Mouse (Mus musculus) natural killer cell, adult 2 months (primary cell): ENCODE results near the gene Plxdc2.

Source experiments
- DNase-seq, 2 experiments: peaks; one replicate each; pipeline ENCODE4 v3.0.0; 2022; ENCODE audit warnings: low spot score in 2 of 2

Gene Plxdc2

DNA sequence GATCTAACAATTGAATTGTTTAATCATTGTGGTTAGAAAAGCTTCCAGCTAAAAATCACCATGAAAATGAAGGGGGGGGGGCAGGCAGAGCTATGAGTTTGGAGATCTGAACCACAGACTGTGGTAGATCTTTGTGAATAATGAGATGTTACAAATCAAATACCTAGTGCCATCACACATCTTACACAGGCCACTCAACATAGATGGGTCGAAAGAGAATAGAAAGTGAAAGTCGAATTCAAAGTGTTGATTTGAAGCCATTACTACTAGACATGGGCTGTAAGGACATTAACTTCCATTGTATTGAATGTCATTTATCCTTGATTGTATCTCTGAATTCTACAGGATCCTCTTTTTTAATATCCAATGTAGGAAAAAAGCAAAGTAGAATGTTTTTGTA lies 212.2 kb downstream of the Plxdc2 start:
- DNase-seq = no peak

DNA sequence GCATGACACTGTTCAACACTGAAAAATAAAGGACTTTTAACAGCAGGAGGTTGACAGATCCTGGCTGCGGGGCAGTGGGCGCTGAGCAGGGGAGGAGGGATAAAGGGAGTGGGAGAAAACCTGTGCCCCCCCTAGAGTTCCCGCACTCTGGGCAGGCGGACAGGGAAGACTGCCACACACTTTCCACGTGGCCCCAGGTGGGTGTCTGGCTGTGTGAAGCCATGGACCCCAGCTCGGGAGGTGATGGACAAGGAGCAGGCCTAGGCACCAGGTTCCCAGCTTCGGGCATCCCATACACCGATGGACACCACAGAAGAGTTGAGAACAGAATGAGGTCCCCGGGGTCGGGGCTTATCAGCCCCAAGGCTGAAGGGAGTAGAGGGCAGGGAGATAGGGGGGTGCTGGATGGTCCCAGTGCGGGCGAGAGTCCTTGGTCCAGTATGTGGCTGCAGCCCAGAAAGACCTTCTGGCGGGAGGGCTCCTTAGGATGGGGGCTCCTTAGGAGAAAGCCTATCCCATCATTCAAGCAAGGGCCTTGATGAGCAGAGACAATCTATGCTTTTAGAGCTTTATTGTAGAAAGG lies 215.2 kb downstream of the Plxdc2 start:
- DNase-seq = no peak

DNA sequence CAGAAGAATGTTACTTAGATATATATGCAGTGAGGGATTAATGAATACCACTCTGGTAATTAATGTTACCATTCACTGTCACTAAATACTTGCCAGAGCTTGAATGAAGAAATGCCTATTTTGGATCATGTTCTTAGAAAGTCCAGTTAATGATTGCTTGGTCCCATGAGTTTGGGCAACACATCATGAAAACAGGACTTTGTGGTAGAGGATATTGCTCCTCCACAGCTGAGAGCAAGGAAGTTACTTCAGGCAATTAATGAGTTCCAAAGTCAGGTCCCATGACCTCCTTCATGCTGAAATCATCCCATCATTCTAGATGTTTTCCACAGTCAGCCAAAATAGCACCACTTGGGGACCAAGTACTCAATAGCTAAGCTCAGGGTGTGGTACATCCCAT lies 220.5 kb downstream of the Plxdc2 start:
- DNase-seq = no peak

DNA sequence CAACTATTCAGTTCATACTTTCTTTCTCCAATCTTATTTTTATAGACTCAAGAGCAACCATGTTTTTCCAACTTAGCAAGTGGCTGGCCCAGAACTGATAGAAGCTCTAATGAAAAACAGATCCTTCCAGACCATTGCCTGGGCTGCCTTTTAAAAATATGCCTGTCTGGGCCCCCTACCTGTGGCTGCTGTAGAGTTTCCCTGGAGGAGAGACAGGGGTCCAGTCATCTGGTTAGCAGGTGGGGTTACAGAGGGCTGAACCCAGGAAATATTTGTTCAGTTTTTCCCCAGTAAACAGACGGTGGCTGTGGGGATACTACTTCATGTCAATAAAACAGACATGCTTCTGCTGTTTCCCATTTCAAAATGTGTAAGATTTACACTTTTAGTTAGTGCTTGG lies 222.0 kb downstream of the Plxdc2 start:
- DNase-seq = no peak

DNA sequence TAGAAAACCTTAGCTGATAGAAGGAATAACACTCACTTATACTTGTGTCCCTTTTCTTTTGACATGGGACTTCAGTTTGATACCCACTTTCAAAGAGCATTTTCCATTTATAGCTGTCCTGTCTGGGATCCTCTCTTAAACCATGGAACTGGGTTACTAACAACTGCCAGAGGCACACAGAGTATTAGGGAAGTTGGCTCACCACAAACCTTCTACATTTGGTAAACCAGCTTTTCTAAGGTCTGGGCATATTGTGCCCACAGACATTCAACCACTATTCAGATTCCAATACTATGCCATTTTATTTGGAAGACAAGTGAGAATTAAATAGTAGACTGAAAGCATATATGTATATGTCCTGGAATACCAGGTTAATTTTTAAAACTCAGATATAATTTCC lies 232.4 kb downstream of the Plxdc2 start:
- DNase-seq = no peak

DNA sequence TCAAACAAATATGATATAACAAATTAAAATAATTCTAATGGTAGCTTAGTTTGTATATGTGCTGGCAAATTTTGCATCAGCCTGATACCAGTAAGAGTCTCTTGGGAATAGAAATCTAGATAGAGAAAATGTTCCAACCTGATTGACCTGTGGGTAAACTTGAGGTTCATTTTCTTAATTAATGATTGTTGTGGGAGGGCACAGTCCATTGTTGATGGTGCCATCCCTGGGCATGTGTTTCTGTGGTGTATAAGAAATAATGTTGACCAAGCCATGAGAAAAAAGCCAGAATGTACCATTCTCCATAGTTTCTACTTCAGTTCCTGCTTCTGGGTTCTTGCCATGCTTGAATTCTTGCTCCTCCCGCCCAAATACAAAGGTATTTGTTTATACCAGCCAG lies 239.3 kb downstream of the Plxdc2 start:
- no peak for DNase-seq

DNA sequence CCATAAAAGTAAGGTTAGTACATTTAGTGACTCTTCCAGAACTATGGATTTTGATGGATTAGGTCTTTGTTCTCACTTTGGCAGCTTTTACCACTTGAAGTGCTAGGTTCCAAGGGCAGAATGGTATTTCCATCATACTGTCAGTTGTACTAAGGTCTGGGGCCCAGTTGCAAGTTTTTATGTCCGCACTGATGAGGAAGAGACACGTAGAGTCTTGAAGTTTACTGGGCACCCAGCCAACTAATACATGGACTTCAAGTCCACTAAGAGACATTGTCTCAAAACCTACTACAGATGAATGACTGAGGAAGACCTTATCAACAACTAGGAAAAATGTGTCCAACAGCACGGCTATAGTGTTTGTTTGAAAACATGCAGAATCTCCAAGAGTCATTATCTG lies 242.1 kb downstream of the Plxdc2 start:
- no peak for DNase-seq

DNA sequence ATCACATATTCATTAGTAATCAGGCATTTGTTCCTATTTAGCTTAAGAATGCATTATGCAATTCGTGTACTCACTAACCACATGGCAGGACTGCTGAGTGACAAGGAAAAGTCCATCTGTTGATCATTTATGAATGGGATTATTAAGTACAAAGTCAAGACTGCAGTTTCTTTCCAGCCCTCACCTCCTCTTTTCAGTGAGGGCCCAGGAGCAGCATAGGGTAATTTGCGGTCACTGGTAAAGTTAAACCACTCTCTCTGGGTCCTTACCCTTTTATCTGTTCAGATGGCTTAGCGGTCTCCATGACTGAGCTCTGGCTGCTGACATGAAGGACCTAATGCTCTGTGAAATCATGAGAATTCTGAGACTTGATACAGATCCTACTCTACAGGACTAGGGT lies 248.2 kb downstream of the Plxdc2 start:
- DNase-seq = no peak

DNA sequence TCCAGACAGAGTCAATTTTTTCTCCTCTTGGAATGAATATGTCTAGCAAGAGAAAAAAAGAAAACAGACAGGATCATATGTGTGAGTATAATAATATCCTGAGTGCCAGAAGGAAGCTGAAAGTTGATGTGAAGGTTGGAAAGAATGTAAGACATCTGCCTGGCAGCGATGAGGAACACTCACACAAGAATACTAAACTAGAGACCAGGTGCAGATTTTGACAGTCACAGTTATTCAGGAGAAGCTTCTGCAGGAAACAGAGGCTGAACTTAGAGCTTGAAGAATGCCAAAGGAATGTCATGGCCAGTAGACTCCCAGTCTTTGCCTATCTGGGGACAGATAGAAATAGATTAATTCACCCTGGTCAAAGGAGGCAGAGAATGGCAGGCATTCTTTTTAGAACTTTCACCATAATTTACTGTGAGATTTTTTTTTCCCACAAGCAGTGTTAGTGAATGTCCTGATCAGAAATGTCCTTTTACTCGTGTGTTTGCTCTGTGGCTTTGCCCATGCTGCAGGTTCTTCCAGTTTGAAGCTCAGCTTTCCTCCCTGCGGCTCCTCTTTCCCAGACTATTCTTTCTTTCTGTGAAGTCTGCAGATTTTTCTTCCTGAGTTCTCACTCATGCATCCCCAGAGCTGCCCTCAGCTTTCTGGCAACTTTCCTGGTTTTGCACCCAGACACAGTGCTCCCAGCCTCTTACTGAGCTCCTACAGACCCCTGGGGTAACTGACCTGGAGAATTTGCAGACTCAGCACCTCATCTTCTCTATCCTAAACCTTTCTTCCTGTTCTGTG lies 251.9 kb downstream of the Plxdc2 start:
- no peak for DNase-seq

DNA sequence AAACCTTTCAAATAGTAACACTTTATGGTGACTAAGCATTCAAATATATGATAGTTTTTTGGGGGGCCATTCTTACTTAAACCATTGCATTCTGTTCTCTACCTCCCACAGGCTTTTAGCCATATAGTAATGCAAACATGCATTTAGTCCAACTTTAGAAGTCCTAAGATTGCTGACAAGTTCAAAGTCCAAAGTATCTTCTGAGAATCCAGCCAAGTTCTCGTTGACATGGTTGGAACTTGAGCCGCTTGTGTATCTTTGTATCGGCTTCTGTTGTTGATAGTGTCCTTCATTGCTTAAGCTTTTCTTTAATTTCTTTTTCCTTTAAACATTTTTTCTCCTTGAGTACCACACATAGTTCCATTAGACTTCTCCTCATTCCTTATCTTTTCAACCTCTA lies 286.0 kb downstream of the Plxdc2 start:
- no peak for DNase-seq

DNA sequence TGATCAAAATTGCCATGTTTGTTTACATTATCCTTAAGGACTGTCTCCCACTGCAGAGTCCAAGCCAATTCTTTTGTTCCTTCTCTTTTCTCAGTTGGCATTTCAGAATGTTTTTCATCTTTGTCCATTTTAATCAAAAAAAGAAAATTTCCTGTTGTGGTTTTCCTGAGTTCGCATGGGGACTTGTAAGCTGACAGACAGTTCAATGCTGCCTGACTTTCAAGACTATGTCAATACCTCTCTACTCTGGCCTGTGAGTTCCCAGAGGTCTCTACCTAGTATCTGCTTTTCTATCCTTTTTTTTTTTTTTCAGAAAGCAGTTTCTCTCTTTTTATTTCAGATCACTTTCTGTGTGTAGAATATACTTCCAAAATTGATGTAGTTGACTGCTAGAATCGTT lies 295.6 kb downstream of the Plxdc2 start:
- DNase-seq = no peak

DNA sequence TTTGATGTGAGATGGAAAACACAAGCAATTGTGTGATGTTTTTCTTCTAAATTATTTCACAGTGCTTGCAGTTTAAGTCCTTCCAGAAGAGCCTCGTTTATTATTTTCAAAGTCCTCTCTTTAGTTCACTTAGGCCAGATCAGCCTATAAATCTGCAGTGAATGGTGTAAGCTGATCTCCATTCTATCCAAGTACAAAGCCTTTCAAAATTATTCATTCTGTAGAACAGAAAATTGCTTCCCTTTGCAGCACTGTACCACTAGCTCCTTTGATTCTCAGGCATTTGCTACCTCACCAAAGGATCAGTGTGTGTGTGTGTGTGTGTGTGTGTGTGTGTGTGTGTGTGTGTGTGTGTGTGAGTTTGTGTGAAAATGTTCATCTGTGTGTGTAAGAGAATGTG lies 308.4 kb downstream of the Plxdc2 start:
- no peak for DNase-seq

DNA sequence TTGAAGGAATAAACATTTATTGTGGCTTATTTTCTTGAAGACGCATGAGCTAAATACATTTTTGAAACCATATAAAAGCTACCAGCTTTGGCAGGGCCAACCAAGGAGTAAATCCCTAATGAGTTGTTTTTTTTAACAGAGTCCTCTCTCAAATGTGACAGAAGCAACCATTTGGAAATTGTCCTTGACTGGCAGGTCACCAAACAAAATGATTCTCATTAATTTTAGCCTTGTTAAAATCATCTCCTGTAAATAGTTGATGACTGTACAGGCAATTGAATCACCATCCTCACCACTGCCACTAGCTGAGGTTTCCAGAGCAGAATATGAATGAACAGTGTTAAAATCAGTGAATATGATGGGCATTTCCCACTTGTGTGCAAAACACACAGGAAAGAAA lies 312.3 kb downstream of the Plxdc2 start:
- no peak for DNase-seq

DNA sequence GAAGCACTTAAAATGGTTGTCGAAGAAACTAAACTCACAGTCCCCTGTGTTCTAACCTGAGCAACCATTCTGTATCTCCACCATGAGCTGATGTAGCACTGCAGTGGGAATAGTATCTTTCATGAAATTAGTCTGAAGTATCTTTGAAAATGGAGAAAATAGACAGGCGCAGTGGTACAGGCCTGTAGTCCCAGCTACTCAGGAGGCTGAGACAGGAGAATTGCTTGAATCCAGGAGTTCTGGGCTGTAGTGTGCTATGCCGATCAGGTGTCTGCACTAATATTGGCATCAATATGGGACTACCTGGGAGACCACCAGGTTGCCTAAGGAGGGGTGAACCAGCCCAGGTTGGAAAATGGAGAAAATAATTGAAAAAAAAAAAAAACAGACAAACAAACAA lies 326.8 kb downstream of the Plxdc2 start:
- no peak for DNase-seq

DNA sequence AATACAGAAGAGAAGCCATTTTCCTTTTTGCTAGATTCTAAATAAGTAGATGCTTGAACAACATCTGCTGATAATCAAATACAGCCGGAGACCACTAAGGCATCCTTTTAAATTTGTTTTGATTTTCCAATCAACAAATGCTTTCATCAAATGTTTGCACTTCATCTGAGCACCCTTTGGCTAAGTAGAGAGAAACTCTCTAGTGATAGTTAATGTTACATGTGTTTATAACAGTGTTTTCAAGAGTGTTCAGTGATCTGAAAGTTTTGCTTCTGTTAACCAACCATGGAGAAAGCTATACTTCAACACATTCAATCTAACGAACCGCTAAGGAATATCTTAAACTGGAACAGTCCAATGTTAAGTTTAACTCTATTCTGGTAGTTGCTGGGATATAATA lies 327.6 kb downstream of the Plxdc2 start:
- no peak for DNase-seq

DNA sequence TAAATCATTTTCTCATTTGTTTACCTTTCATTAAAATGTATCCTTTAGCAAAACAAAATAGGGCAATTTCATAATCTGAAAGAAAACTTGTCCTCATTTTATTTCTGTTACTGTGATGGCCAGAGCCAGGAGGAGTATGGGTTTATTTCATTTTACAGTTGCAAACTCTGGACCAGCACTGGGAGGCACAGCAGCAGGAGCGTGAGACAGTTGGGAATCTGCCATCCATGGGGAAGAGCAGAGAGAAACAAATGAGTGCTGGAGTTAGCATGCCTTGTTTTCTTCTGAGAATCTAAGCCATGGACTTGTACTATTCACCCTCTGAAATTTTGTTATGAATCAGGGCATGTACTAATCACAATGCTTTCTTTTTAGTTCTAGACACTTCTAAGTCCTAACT lies 328.4 kb downstream of the Plxdc2 start:
- DNase-seq = no peak

DNA sequence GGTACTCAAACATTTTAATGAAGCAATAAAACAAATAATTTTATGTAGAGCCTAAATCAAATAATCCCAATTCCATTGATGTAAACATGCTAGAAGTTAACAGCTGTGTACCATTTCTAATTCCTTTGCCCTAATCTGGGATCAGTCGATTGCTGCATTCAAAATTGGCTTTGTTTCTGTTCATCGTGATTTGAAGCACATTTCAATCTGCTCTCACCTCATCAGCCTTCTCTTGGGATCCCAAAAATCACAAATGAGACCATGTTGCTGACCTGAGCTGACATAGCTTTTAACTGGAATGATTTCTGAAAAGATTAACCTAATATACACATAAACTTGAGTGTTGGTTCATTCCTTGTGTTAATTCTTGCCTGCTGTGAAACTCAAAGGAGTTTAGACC lies 340.3 kb downstream of the Plxdc2 start:
- no peak for DNase-seq

DNA sequence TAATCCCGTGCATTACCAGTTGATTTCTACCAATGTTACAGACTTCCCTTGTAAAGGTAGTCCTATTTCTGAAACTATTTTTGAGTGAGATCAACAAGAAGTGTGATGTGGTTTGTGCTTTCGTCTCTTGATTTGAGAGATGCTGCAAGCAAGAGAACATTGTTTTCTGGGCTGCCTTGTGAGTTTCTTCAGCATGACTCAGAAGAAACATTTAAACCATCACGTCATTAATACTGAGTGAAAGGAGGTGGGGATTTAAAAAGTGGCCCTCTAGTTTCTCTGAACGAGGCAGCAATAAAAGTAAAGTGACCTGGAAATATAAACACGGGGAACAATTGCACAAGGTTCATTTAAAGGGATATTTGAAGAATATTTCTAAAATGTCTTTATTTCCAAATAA lies 341.1 kb downstream of the Plxdc2 start:
- DNase-seq = no peak

DNA sequence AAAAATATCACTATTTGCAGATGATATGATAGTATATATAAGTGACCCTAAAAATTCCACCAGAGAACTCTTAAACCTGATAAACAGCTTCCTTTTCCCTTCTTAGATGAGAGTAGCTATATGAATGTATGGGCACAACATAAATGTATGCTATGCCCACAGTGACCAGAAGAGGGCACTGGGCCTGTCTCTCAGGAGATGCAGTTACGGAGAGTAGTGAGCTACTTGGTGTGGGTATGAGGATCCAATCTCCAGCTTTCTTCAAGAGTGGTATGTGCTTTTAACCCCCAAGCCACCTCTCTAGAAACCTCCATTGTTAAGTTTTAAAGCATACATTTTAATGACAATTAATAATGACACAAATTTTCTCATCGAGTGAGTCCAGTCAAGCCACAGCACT lies 350.1 kb downstream of the Plxdc2 start:
- DNase-seq = peak in 1 of 2 experiments; percentile 7

DNA sequence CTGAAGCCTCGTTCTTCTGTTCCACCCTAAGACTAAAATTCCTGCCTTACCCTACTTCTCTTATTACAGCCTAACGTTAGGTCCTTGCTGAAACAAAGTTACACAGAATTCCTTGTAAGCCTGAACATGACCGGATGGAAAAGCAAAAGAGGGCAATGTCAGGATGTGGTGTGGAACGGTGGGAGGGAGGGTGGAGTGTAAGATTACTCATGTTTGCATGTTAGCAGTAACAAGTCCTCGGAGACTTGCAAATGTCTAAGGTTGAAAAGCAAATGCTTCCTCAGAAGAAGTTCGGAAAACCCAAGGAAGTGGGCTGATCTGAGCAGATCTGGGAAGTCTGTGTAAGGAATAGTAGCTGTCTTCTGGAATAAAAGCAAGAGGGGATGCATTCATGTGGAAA lies 353.8 kb downstream of the Plxdc2 start:
- DNase-seq = no peak

DNA sequence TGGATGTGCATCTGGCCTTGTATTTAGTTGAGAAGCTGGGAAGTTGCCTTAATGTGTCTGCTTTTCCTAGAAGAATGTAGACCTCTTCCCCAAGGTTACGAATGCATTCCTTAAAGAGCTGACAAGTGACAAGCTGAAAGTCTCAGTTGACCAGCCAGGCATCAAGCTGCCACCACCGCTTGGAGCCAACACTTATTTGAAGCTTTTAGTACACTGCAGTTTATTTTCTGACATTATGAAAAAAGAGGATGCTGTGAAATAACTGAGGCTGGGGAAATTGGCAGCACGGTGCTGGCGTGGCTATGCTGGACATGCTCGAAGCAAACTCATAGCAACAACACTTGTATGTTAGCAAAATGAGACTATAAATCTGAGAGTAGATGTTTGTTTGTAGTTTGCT lies 374.9 kb downstream of the Plxdc2 start:
- no peak for DNase-seq

DNA sequence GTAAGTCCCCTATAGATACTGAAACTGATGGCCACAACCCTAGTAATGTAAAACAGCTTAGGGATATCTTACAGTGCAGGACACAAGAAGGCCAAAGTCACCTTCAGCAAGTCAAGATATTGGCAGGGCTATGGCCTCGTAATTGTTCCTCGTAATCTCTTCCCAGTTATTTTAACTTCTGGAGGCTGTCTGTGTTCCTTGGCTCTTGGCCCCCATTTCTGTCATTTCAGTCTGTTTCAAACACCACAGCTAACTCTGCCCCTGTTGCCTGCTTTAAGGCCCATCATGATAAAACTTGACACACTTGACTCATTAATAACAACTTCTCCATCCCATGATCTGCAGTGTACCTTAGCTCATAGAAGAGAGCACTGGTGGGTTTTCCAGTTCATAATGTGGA lies 378.3 kb downstream of the Plxdc2 start:
- DNase-seq = no peak

DNA sequence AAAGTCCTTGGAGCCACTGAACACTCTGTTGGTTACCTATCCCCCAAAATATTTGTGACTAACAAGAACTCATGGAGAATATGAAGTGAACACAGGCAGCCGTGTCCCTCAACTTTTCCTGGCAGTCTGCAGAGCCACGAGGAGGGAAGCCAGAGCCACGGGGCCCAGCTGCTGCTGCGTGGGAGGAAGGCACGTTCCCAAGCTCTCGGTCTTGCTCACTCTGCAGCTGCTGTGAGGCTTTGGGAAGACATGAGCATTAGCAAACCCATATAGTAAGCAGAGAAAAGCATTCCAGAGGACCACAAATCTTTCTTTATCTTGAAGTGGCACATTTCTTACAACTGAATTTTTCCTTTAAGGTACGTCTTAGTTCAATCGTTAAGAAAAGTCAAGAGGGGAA lies 382.1 kb downstream of the Plxdc2 start:
- no peak for DNase-seq

DNA sequence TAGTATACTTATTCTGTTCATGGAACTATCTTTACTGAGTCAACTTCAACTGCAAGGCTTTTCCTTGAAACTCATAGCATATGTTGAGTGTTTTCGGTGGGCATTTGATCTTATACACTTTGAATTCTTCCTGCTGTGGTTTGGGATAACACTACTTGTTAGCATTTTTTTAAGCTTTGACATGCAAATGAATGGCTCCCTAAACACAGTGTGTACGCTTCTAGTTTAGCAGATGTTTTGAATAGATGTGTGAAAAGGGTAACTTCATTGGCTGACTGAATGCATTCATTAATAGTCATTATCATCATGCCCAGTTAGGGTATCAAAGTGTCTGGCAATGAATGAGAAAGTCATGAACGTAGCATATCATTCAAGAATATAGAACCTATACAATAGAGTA lies 385.7 kb downstream of the Plxdc2 start:
- no peak for DNase-seq
